Mouse (Mus musculus) heart, embryonic 13.5 days (tissue): Measurements from ENCODE around the gene Pigu. TPM values are rescaled to one million over a fixed set of nuclear protein-coding genes. Genes with fewer than 3 reads are reported as not detected.

Experiments used
- microRNA counts: library from miRNA; unstranded; fragments of <30 nt; microRNA quantifications from one replicate; lab custom pipeline; 2016
- microRNA-seq: library from miRNA; unstranded; fragments of <30 nt; microRNA quantifications from one replicate; pipeline ENCODE4, GENCODE M21; 2016
- polyA plus RNA-seq: library from polyadenylated mRNA; unstranded; fragments of >200 nt; fragmentation: Nextera tagmentation; extraction: Ambion mirVana; gene quantifications from 2 replicates; pipeline ENCODE4 v1.2.1, GENCODE M21; 2015

Pigu gene
- polyA plus RNA-seq, 1 experiment from 2014 or later: 53.2 TPM

MicroRNA genes within 50 kb of the gene (microRNA counts, 519-probe panel; counts per million panel counts)
- microRNA mmu-miR-695 (lab: Ali Mortazavi, UCI): 209 counts per million, percentile 61 among the panel's probes with 10 or more counts

Small RNAs within 50 kb of the gene (microRNA-seq; reads per million reads assigned to microRNA genes)
- gene Mir695: not detected

Other genes starting within 250 kb of the Pigu start
- 34.3 and 34.7 TPM in 2 replicates for gene Itch, start 223.9 kb downstream of the Pigu start, polyA plus RNA-seq
- gene Dynlrb1, start 120.9 kb downstream of the Pigu start, polyA plus RNA-seq: 412 and 445 TPM in 2 replicates
- gene Map1lc3a, start 81.1 kb downstream of the Pigu start, polyA plus RNA-seq: 297 and 329 TPM in 2 replicates
- 97.6 and 107 TPM in 2 replicates for gene Trp53inp2, start 23.6 kb upstream of the Pigu start, polyA plus RNA-seq
- gene Ncoa6, start 116.5 kb upstream of the Pigu start, polyA plus RNA-seq: 12.0 and 13.4 TPM in 2 replicates
- gene Acss2, start 160.5 kb upstream of the Pigu start, polyA plus RNA-seq: 13.1 and 14.4 TPM in 2 replicates
- 2.0 and 3.1 TPM in 2 replicates for gene Ggt7, start 160.8 kb upstream of the Pigu start, polyA plus RNA-seq
- gene Gss, start 235.4 kb upstream of the Pigu start, polyA plus RNA-seq: 24.2 and 25.6 TPM in 2 replicates